Mouse (Mus musculus) MN1 (cell line): ENCODE results near the gene Ang4.
"Not testable (repeated sequence)": the region's sequence is repeated elsewhere in the genome, so short reads cannot be mapped to it uniquely, and the experiment has no call there.

ENCODE experiments used
- DNase-seq: peaks from one replicate; pipeline ENCODE4 v3.0.0-alpha.2; 2016; ENCODE audit warnings: low spot score

Gene Ang4

DNA sequence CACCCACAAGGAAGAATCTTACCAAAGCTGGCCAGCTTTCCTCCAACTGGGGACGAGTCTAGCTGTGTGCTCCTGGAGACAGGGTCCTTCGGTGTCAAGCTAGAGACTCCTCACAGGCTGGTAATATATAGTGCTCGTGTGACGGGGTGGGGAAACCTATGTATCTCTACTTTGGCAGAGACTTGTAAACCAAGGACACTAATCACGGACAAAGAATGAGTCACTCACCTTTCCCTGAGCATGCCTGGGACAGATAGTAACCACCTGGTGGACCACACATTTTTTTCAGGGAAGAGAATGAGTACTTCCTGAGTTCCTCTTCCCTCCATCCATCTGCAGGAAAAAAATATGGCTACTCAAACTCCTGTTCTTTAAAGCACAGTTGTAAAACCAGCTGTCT is at the start of gene Ang4:
TSS of gene Ang4 (minus strand) at position 101 of the 400 bp plus-strand sequence.
- DNase-seq = no peak

DNA sequence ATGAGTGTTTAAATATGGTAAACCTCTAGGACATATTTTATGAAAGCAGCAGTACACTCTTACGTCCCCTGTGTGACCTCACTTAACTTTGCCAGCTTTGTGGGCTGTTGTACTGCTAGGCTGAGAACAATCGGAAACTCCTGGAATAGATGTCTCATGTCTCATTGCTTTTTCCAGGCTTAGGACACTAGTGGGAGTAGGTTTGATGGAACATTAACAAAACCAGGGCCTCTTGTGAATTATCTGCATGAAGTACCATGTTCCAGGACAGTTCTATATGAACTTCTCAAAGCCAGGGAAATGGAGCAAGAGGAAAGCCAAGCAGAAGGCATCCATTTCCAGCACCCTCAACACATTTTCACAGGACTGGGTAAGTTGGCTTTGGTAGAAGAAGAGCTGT is 26.4 kb upstream of the Ang4 start, which contains the start of gene AY358078:
TSS of gene AY358078 (plus strand) at position 301 of the 400 bp plus-strand sequence.
- DNase-seq = no peak

GRCm38 (mm10) chr14:51794106-51794505 is 20.7 kb upstream of the Ang4 start:
- DNase-seq = no peak

DNA sequence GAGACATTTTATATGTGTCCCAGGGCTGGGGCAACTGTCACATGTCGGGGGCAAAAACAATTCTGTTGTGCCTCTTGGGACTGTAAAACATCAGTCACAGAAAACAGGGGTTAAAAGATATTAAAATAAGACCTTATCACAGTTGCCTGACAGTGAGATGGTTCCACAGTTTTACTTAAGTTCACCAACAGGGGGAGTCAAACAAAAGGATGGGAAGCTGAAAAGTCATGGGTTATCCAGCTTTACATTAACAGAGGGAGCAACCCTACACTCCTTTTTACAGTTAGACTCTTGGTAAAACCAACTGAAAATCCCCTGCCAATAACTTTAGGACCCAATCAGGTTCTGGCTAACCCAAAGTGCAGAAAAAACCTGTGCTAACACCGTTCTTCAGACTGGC is 15.8 kb upstream of the Ang4 start:
- DNase-seq = no peak

DNA sequence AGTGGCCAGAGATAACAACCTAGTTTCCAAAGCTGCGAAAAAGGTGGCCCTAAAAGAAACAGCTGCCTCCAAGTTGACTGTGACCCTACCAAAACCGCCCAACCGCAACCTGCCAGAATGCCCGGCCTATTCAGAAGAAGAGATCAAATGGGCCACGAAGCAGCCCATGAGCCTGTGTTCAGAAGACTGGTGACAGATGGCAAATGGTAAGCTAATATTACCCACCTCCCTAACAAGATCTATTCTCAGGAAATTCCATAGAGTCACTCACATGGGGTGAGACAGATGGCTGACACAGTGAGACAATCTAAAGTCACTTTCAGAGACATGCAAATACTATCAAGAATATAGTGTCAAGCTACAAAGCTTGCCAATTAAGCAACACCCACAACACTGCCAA is 13.7 kb upstream of the Ang4 start:
- no peak for DNase-seq

- DNase-seq = no peak
Observed at GRCm38 (mm10) chr14:51786335-51786734, 12.9 kb upstream of the Ang4 start.

- no peak for DNase-seq
Observed at GRCm38 (mm10) chr14:51778865-51779481, 5.6 kb upstream of the Ang4 start.

DNA sequence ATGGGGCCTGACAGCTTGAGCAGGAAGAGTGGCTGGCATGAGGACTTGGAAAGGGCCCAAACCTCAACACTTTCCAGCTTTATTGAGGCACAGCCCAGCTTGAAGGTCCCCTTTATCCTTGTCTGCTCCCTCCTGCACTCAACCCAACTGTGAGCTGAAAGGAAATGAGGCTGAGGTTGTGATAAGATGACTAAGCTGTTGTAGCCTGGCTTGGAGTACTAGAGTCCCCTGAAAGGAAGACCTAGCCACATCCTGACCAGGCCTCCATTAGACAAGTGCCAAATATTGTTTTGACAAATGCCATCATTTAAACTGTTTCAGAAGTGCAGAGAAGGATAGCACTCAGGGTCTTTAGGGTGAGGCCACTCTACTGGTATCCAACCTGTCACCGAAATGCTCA is 4.4 kb upstream of the Ang4 start:
- no peak for DNase-seq

GRCm38 (mm10) chr14:51771378-51771777 is 2.0 kb downstream of the Ang4 start:
- not testable (repeated sequence) for DNase-seq

GRCm38 (mm10) chr14:51755944-51756343 is 17.4 kb downstream of the Ang4 start:
- no peak for DNase-seq

- no peak for DNase-seq
Observed at GRCm38 (mm10) chr14:51740347-51741170, 32.8 kb downstream of the Ang4 start.

- no peak for DNase-seq
Observed at GRCm38 (mm10) chr14:51739150-51739993, 34.0 kb downstream of the Ang4 start.

GRCm38 (mm10) chr14:51738411-51739149 is 34.8 kb downstream of the Ang4 start:
- no peak for DNase-seq

DNA sequence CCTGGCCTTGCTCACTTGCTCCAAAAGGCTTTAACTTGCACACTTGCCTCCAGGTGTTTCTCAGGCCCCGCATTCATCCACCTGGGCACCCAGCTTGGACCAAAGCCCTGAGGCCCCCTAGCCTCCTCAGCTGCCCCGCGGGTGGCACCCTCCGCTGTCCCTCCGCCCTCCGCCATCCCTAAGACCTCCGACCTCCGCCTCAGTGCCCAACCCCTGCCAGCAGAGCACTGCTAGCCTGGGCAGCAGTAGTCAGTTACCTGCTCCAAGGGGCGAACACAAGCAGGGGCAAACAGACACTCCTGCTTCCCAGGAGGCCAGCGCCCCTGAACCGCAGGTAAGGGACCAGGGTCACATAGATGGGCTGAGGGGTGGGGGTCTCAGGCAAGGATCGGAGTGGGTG is 35.4 kb downstream of the Ang4 start:
- no peak for DNase-seq

- no peak for DNase-seq
Observed at GRCm38 (mm10) chr14:51717083-51717482, 56.3 kb downstream of the Ang4 start, which contains the start of gene Gm5800. Gene Gm5800, minus strand, starts transcription at chr14:51717183.
